Mouse (Mus musculus): Measurements from ENCODE around the gene Fmnl3.

Fmnl3 gene

GRCm38 (mm10) chr15:99343414-99344147 is 26.7 kb downstream of the Fmnl3 start:
- DNase-seq (ENCODE audit: low spot score): no peak

- DNase-seq (ENCODE audit: low spot score): no peak
Measured at GRCm38 (mm10) chr15:99342194-99342981, 27.9 kb downstream of the Fmnl3 start.

- no peak for DNase-seq (ENCODE audit: low spot score)
Measured at GRCm38 (mm10) chr15:99341102-99341501, 29.2 kb downstream of the Fmnl3 start.

GRCm38 (mm10) chr15:99339669-99340068 is 30.6 kb downstream of the Fmnl3 start:
- no peak for DNase-seq (ENCODE audit: low spot score)

GRCm38 (mm10) chr15:99338916-99339315 is 31.4 kb downstream of the Fmnl3 start:
- DNase-seq (ENCODE audit: low spot score): no peak

GRCm38 (mm10) chr15:99335801-99336320 is 34.4 kb downstream of the Fmnl3 start:
- DNase-seq (ENCODE audit: low spot score): no peak

- DNase-seq (ENCODE audit: low spot score): no peak
Measured at GRCm38 (mm10) chr15:99334500-99334899, 35.8 kb downstream of the Fmnl3 start.

GRCm38 (mm10) chr15:99333676-99334065 is 36.6 kb downstream of the Fmnl3 start:
- DNase-seq (ENCODE audit: low spot score): no peak

GRCm38 (mm10) chr15:99332921-99333675 is 37.2 kb downstream of the Fmnl3 start:
- DNase-seq (ENCODE audit: low spot score): peak; percentile 27

GRCm38 (mm10) chr15:99332111-99332510 is 38.2 kb downstream of the Fmnl3 start:
- no peak for DNase-seq (ENCODE audit: low spot score)

GRCm38 (mm10) chr15:99331341-99331740 is 38.9 kb downstream of the Fmnl3 start:
- no peak for DNase-seq (ENCODE audit: low spot score)

GRCm38 (mm10) chr15:99330324-99330723 is 40.0 kb downstream of the Fmnl3 start:
- no peak for DNase-seq (ENCODE audit: low spot score)

- DNase-seq (ENCODE audit: low spot score): no peak
Measured at GRCm38 (mm10) chr15:99328011-99328410, 42.3 kb downstream of the Fmnl3 start.

- DNase-seq (ENCODE audit: low spot score): peak; percentile 20
Measured at GRCm38 (mm10) chr15:99326959-99327358, 43.3 kb downstream of the Fmnl3 start.

GRCm38 (mm10) chr15:99326407-99326806 is 43.9 kb downstream of the Fmnl3 start:
- no peak for DNase-seq (ENCODE audit: low spot score)

GRCm38 (mm10) chr15:99325598-99325997 is 44.7 kb downstream of the Fmnl3 start:
- no peak for DNase-seq (ENCODE audit: low spot score)

- DNase-seq (ENCODE audit: low spot score): no peak
Measured at GRCm38 (mm10) chr15:99324151-99324550, 46.1 kb downstream of the Fmnl3 start.

- no peak for DNase-seq (ENCODE audit: low spot score)
Measured at GRCm38 (mm10) chr15:99320978-99321377, 49.3 kb downstream of the Fmnl3 start.

- no peak for DNase-seq (ENCODE audit: low spot score)
Measured at GRCm38 (mm10) chr15:99320168-99320674, 50.1 kb downstream of the Fmnl3 start.

- DNase-seq (ENCODE audit: low spot score): no peak
Measured at GRCm38 (mm10) chr15:99319411-99319871, 50.8 kb downstream of the Fmnl3 start.

GRCm38 (mm10) chr15:99318861-99319410 is 51.3 kb downstream of the Fmnl3 start:
- no peak for DNase-seq (ENCODE audit: low spot score)

- DNase-seq (ENCODE audit: low spot score): no peak
Measured at GRCm38 (mm10) chr15:99318071-99318470, 52.2 kb downstream of the Fmnl3 start.

Data from urinary bladder, postnatal 25 days (tissue).